Mouse (Mus musculus): ENCODE measurements at regions not wholly inside any gene's neighbourhood (a gene's known extent, or its start where the extent isn't known, plus 50 kb on each side); places are given as distances from the start of the nearest gene placed in this dataset.
A peak's percentile ranks its signal among the peaks of the same experiment; 100 is the strongest.

DNA sequence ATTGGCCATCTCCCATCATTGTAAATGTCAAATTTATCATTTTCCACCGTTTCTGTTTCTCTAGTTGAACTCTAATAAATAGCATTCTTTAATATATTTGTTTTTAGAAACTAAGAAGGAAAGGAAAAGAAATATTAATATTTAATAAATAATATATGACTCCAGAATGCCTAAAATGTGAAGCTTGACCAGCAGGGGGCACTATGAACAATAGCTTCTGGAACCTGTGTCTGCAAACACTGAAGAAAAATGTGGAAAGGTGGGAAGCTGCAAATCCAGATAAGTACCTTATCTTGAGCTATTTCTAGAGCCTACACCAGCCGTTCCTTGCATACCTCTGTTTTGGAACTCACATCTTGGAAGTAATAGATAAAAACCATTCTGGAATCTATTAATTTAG lies 493.7 kb upstream of the Lingo2 start:
- ATAC-seq (replicated peaks in 1 of 2; ENCODE audit: insufficient read depth in 1 of 2, low FRiP score in 2 of 2, low TSS enrichment in 1 of 2, low read depth in 1 of 2, poor library complexity in 2 of 2, severe bottlenecking in 2 of 2), result no peak

DNA sequence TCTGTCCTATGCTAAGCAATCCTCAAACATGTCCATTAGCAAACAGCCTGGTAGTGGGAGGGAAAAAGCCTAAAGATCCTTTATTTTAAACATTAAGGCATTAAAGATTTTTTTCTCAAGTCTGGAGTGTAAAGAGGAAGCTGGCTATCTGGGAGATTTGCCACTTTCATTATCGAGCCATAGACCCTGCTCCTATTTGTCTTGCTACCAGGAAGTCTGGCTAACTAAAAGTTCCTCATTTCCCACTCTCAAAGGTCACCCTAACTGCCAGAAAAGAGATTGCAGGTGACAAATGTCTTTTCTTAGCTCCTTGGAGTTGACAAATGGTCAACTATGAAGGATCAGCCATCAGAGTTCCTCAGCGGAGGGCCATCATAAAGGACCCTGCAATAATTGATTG lies 461.2 kb upstream of the Lingo2 start:
- peak; percentile 96 to 97 for ATAC-seq (replicated peaks in 1 of 2; ENCODE audit: insufficient read depth in 1 of 2, low FRiP score in 2 of 2, low TSS enrichment in 1 of 2, low read depth in 1 of 2, poor library complexity in 2 of 2, severe bottlenecking in 2 of 2)

DNA sequence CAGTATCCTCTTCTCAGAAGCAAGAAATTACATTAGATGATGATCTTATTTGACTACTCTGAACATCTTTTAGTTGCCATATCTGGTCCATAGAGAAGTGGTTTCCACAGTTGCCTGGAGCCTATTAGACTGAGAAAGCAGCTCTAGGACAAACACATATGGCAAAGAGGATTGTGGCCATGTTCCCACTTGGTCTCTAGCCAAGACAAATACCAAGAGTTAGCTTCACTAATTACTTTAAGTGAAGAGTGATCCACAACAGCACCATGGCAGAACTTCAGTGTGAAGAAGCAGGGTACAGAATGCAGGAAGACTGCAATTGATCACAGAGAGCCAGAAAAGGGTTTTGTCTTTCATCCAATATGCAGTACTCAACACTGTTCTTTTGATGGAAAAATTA lies 436.6 kb upstream of the Lingo2 start:
- no peak for ATAC-seq (replicated peaks in 1 of 2; ENCODE audit: insufficient read depth in 1 of 2, low FRiP score in 2 of 2, low TSS enrichment in 1 of 2, low read depth in 1 of 2, poor library complexity in 2 of 2, severe bottlenecking in 2 of 2)

DNA sequence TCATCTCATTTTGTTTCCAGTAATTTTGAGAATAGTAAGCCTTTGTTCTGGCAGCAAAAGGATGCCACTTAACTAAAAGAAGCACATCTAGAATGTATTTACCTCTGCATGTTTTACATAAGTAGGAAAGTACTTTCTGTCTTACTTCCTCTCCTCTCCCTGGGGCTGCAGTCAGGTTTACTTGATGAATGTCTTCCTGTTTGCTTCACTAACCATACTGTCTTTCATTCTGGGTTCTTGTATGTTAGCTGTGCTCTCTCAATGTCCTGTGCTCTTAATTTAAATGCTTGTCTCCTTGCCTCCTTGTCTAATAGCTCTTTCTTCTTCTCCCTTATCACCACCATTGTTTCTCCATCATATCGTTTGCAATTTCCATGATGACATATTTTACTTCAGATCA lies 435.3 kb upstream of the Lingo2 start:
- peak; percentile 89 to 94 for ATAC-seq (replicated peaks in 1 of 2; ENCODE audit: insufficient read depth in 1 of 2, low FRiP score in 2 of 2, low TSS enrichment in 1 of 2, low read depth in 1 of 2, poor library complexity in 2 of 2, severe bottlenecking in 2 of 2)

DNA sequence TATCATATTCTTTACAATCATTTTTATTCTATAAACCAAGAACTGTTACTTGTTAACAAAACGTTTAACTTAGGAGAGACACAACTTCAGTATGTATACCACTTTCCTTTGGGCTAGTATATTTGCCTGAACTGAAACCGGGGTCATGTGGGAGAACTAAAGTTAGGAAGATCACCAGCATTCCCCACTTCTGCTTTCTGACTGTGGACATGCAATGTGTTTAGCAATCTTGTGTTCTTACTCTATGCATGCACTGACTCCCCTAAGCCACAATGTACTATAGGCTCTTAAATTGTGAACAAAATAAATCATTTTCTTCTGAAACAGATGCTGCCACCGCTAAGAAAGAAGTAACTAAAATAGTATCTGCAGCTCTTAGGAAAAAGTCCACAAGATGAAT lies 412.7 kb upstream of the Lingo2 start:
- no peak for ATAC-seq (replicated peaks in 1 of 2; ENCODE audit: insufficient read depth in 1 of 2, low FRiP score in 2 of 2, low TSS enrichment in 1 of 2, low read depth in 1 of 2, poor library complexity in 2 of 2, severe bottlenecking in 2 of 2)

DNA sequence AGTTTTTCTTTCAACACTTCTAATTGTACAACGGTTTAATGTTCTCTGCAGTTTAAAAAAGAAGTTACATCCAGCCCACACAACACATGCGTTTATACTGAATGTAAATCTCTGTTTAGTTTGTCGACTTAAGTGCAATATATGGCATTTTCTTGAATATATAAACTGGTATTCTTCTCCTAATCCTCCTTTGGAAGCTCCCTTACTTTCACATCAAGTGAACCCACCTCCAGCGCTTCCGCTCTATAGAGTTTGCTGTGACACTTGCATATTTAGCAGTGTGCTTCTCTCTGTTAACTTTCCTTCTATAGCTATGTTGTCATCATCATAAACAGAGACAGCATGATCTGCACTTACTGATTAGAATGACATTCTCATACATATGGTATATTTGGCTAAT lies 409.7 kb upstream of the Lingo2 start:
- ATAC-seq (replicated peaks in 1 of 2; ENCODE audit: insufficient read depth in 1 of 2, low FRiP score in 2 of 2, low TSS enrichment in 1 of 2, low read depth in 1 of 2, poor library complexity in 2 of 2, severe bottlenecking in 2 of 2), result no peak

DNA sequence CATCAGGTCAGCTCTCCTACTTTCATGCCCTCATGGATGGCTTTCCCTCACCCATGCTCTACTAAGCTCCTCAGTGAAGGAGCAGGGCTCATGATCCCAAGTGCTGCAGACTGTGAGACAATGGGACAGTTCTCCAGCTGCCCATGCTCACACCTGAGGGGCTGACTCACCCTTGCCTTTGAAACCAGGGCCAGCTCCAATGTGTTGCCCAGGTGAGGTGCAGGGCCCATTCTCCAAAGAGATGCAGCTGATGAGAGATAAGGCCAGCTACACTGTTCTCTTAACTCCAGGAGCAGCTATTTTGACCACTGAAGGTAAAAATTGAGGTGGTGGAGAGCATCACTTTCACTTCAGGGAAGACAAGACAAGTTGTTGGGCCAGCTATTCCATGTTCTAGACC lies 386.8 kb upstream of the Lingo2 start:
- no peak for ATAC-seq (replicated peaks in 1 of 2; ENCODE audit: insufficient read depth in 1 of 2, low FRiP score in 2 of 2, low TSS enrichment in 1 of 2, low read depth in 1 of 2, poor library complexity in 2 of 2, severe bottlenecking in 2 of 2)
